Mouse (Mus musculus) hindbrain, embryonic 14.5 days (tissue): ENCODE measurements around the gene Ccng1. TPM values are rescaled to one million over a fixed set of nuclear protein-coding genes. Genes with fewer than 3 reads are reported as not detected.

ENCODE experiments used
- ATAC-seq: fragments of 200-750 bp; cut with Nextera tagmentation; 2 replicates; pipeline ENCODE4 v1.8.0; 2017; ENCODE audit warnings: moderate number of reproducible peaks, mild to moderate bottlenecking, moderate TSS enrichment, moderate library complexity; ENCODE audit not compliant: low FRiP score
- DNase-seq: peaks from one replicate; pipeline ENCODE4 v3.0.0-alpha.2; 2015; ENCODE audit warnings: low spot score
- H3K27ac ChIP-seq: fragments of 300-500 bp; sonication (generic); 2 replicates; pipeline ENCODE4 v1.5.1; 2014; ENCODE audit warnings: mild to moderate bottlenecking, moderate library complexity
- H3K27me3 ChIP-seq: fragments of 300-500 bp; sonication (generic); 2 replicates; pipeline ENCODE4 v1.6.1; 2014; ENCODE audit warnings: mild to moderate bottlenecking, low read length, mixed read lengths; ENCODE audit not compliant: control insufficient read depth, insufficient read depth
- H3K36me3 ChIP-seq: fragments of 300-500 bp; sonication (generic); replicated peaks from 2 replicates; pipeline ENCODE4 v1.6.1; 2014; ENCODE audit not compliant: control insufficient read depth, insufficient read depth
- H3K4me1 ChIP-seq: fragments of 300-500 bp; sonication (generic); replicated peaks from 2 replicates; pipeline ENCODE4 v1.6.1; 2014; ENCODE audit warnings: antibody characterized with exemption, low read length, mixed read lengths; ENCODE audit not compliant: control insufficient read depth, insufficient read depth
- H3K4me2 ChIP-seq: fragments of 300-500 bp; sonication (generic); replicated peaks from 2 replicates; pipeline ENCODE4 v1.6.1; 2014; ENCODE audit warnings: mild to moderate bottlenecking, moderate library complexity
- H3K4me3 ChIP-seq: fragments of 300-500 bp; sonication (generic); replicated peaks from 2 replicates; pipeline ENCODE4 v1.5.1; 2014; ENCODE audit warnings: mild to moderate bottlenecking, low read length
- H3K9ac ChIP-seq: fragments of 300-500 bp; sonication (generic); 2 replicates; pipeline ENCODE4 v1.6.1; 2014
- H3K9me3 ChIP-seq: fragments of 300-500 bp; sonication (generic); 2 replicates; pipeline ENCODE4 v1.6.1; 2016; ENCODE audit warnings: low read length; ENCODE audit not compliant: control insufficient read depth
- WGBS: fragments of 180-500 bp; shearing (Covaris S2); extraction: QIAGEN DNeasy Blood & Tissue Kit; methylation state at CpG from one replicate; pipeline ENCODE4 v1.1.7; 2014; 5-methylcytosine and 5-hydroxymethylcytosine counted together
- polyA plus RNA-seq: library from polyadenylated mRNA; unstranded; fragments of >200 nt; fragmentation: Nextera tagmentation; extraction: Ambion mirVana; gene quantifications from 2 replicates; pipeline ENCODE4 v1.2.1, GENCODE M21; 2014

Ccng1 gene
- 42.9 and 53.6 TPM in 2 replicates for polyA plus RNA-seq

DNA sequence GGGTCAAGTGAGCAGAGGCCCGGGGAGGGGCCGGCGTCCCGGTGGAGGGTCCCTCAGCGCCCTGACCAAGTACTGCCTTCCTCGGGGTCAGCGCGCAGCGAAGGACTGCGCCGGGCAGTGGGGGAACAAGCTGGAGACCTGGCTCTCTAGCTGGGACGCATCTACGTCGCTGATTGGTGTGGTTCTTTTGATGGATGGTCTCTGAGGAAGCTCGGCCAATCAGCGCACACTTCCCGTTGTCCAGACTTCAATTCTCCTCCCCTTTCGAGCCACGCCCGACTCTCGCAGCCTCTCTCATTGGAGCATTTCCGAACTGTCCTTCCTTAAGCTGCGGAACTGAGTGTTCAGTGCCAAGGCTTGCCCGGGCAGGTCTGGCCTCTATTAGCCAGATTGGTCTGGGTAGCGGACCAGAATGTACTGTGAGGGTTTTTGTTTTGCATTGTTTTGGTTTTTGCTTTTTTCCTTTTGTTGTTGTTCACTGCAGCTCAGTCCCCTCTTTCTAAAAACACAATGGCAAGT is at the start of gene Ccng1:
Ccng1 (minus strand) TSS at position 203 of the 519 bp plus-strand sequence.
- Histone ChIP-seq H3K4me2 (peak within 1 kb of the TSS; percentile 76), H3K4me3 (peak within 1 kb of the TSS; percentile 77), H3K27ac (peak within 1 kb of the TSS; percentile 43; the same call in 1 of the 2 replicates), H3K9ac (peak within 1 kb of the TSS; percentile 84), H3K4me1 (peaks cover 11% of the 10 kb centered on the region), H3K9me3 (no peaks in the 10 kb centered on the region), H3K27me3 (no peaks in the 10 kb centered on the region), H3K36me3 (peaks cover 14% of the 10 kb centered on the region)
- peak; percentile 90 for DNase-seq
- under 1% methylated on average over 25 of the region's 25 CpGs for WGBS
- peak; percentile 99 for ATAC-seq

DNA sequence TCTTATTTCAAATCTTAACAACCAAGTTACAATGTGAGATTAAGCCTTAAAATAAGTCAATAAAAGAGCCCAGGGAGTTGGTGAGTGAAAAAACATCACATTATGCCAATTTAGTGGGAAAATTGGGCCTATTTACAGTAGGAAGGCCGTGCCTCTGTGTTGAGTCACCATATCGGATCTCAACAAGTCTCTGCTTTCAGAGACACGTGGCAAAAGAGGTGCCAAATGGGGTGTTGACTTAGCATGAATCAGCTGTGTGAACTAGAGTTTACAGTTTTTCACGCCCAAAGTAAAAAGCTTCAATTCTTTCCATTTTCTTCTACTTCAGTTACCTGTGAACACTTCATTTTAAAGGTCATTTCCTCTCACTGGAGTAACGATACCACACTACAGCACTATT is 35.2 kb upstream of the Ccng1 start:
- DNase-seq (no peak), ATAC-seq (no peak)
- Histone ChIP-seq H3K27ac (no peak overlapping the region), H3K9ac (no peak overlapping the region), H3K4me3 (no peak overlapping the region), H3K4me1 (no peaks in the 10 kb centered on the region), H3K36me3 (no peaks in the 10 kb centered on the region), H3K4me2 (no peak overlapping the region), H3K9me3 (no peaks in the 10 kb centered on the region), H3K27me3 (no peaks in the 10 kb centered on the region)
- 70% methylated on average over 5 of the region's 5 CpGs for WGBS

DNA sequence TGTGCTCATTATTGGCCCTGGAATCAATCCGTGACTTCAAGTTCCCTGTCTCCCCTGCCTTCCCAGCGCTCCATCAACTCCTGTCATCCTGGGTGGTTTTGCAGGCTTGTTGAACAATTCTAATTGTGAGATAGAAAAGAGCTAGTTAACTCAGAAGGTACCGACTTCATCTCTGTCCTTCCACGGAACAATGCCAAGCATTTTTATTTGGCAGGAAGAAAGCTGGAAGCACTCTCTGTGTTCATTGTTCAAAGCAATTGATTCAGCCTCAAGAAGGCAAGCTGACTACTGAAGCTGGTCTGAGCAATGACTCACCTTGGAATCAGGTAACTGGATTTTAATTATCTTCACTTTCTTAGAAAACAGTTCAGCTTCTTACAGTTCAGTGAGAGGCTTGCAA is 34.6 kb upstream of the Ccng1 start:
- H3K4me3 ChIP-seq, result no peak overlapping the region
- no peak overlapping the region for H3K9ac ChIP-seq
- DNase-seq (no peak), ATAC-seq (no peak)
- no peaks in the 10 kb centered on the region for H3K27me3 ChIP-seq
- H3K4me2 ChIP-seq, result no peak overlapping the region
- H3K27ac ChIP-seq, result no peak overlapping the region
- no peaks in the 10 kb centered on the region for H3K36me3 ChIP-seq
- H3K4me1 ChIP-seq, result no peaks in the 10 kb centered on the region
- no peaks in the 10 kb centered on the region for H3K9me3 ChIP-seq
- WGBS, result 63% methylated on average over 4 of the region's 4 CpGs

DNA sequence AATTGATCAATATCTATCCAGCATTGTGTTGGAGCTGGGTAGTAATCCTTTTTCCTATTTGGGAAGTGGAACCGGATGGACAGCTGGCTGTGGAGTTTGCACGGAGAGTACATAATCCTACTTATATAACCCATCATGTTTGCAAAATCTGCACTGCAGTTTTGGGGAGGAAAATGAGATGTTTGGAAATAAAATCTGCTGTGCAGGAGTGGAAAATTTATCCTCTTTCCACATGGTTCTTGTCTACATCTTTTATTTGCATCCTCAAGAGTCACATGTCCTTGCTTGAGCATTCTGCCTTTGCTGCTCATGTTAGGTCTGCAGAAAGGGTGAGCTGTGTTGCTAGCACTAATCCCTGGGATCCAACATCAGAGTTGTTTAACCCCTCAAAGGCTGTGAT is 31.8 kb upstream of the Ccng1 start:
- ATAC-seq (no peak), DNase-seq (no peak)
- H3K4me3 ChIP-seq, result no peak overlapping the region
- no peaks in the 10 kb centered on the region for H3K36me3 ChIP-seq
- H3K4me1 ChIP-seq, result no peaks in the 10 kb centered on the region
- 93% methylated on average over 2 of the region's 2 CpGs for WGBS
- no peaks in the 10 kb centered on the region for H3K27me3 ChIP-seq
- no peaks in the 10 kb centered on the region for H3K9me3 ChIP-seq
- no peak overlapping the region for H3K9ac ChIP-seq
- no peak overlapping the region for H3K27ac ChIP-seq
- H3K4me2 ChIP-seq, result no peak overlapping the region

GRCm38 (mm10) chr11:40784326-40784725 is 29.2 kb upstream of the Ccng1 start:
- whole genome bisulfite sequencing, result 78% methylated on average over 8 of the region's 8 CpGs
- Histone ChIP-seq H3K27ac (no peak overlapping the region), H3K36me3 (no peaks in the 10 kb centered on the region), H3K4me2 (no peak overlapping the region), H3K9ac (no peak overlapping the region), H3K4me3 (no peak overlapping the region), H3K9me3 (no peaks in the 10 kb centered on the region), H3K27me3 (no peaks in the 10 kb centered on the region), H3K4me1 (no peaks in the 10 kb centered on the region)
- ATAC-seq, result no peak
- DNase-seq, result no peak

DNA sequence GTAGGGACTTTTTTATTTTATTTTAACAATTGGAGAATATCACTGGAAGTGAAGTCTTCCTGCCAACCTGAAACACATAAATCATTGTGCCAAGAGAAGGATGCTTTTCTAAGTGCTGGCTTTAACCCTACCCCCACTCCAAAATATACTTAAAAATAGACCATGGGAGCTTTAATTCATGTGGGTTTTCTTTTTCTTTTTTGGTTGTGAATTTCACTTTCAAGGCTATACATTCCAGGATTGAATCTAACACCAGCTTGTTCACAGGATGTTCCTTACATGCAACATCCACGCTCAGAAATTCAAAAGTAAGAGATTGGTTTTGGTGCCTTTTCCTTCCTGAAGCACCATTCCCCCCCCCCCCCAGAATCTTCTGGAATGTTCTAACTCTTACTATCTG is 28.2 kb upstream of the Ccng1 start:
- H3K9me3 ChIP-seq, result no peaks in the 10 kb centered on the region
- no peaks in the 10 kb centered on the region for H3K27me3 ChIP-seq
- DNase-seq (no peak), ATAC-seq (no peak)
- no peak overlapping the region for H3K4me2 ChIP-seq
- H3K4me1 ChIP-seq, result no peaks in the 10 kb centered on the region
- no peak overlapping the region for H3K4me3 ChIP-seq
- no peaks in the 10 kb centered on the region for H3K36me3 ChIP-seq
- no peak overlapping the region for H3K27ac ChIP-seq
- 95% methylated on average over 1 of the region's 1 CpGs for WGBS
- no peak overlapping the region for H3K9ac ChIP-seq

DNA sequence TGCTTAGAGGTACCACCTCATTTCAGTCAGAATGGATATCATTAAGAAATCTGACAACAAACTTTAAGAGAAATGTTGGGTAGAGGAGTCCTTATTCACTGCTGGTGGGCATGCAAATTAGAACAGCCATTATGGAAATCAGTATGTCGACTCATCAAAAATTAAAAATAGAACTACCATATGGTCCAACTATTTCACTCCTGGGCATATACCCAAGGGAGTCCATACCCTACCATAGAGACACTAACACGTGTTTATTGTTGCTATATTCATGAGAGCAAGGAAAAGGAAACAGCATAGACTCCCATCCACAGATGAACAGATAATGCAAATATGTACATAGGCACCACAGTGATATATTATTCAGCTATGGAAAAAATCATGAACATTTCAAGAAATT is 26.7 kb upstream of the Ccng1 start:
- no peaks in the 10 kb centered on the region for H3K4me1 ChIP-seq

DNA sequence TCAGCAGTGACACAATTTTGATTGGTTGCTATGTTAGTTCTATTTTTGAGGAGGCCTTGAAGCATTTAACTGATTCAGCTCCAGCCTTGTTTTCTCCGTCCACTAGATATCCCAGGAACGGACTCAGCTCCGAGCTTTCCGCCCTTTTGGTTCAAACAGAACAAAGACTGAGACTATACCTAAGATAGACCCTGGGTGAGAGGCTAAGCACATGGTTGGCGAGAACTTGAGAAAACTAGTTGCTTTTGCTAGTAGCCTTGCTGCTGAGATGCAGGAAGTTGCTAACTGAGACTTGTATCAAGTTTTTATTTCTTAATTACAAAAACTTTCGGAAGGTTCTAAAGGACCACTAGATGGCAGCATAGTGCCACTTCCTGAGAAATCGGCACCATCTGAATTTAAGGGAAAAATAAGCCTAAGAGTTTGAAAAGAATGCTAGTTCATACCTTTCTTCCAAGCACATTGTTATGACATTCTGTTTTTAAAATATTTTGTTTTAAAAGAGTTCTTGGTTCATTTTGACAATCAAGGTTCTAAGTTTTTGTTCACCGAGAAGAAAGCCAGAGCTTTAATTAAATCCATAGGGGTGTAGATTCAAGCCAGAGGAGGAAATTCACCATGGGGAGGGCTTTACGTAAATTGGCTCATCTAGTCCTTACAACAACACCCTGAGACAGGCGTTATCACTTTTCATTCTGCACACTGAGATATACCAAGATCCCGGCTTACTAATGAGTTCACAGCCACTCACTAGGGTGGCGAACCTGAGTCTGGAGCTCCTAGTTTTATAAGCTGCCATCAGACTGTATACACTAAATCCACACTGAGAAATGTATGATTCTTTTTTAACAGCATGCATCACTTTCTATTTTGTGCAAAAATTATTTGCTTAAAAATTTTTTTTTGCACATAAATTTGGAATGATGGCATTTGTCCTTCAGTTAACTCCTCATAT is 20.5 kb upstream of the Ccng1 start:
- WGBS, result 57% methylated on average over 12 of the region's 12 CpGs
- Histone ChIP-seq H3K27me3 (no peaks in the 10 kb centered on the region), H3K9me3 (no peaks in the 10 kb centered on the region), H3K9ac (no peak overlapping the region), H3K4me3 (no peak overlapping the region), H3K4me1 (no peaks in the 10 kb centered on the region), H3K36me3 (no peaks in the 10 kb centered on the region), H3K4me2 (no peak overlapping the region), H3K27ac (no peak overlapping the region)
- ATAC-seq (no peak), DNase-seq (peak; percentile 84)

More for the DNA sequence above, 26.7 kb upstream of the Ccng1 start:
- no peaks in the 10 kb centered on the region for H3K27me3 ChIP-seq
- no peak for ATAC-seq
- no peak for DNase-seq
- H3K4me3 ChIP-seq, result no peak overlapping the region
- no peak overlapping the region for H3K9ac ChIP-seq
- H3K9me3 ChIP-seq, result no peaks in the 10 kb centered on the region
- H3K36me3 ChIP-seq, result no peaks in the 10 kb centered on the region
- H3K27ac ChIP-seq, result no peak overlapping the region
- no peak overlapping the region for H3K4me2 ChIP-seq
- WGBS, result 28% methylated on average over 2 of the region's 2 CpGs

GRCm38 (mm10) chr11:40764690-40765089 is 9.6 kb upstream of the Ccng1 start:
- Histone ChIP-seq H3K9ac (no peak overlapping the region), H3K4me2 (no peak overlapping the region), H3K4me1 (no peaks in the 10 kb centered on the region), H3K27ac (no peak overlapping the region), H3K27me3 (no peaks in the 10 kb centered on the region), H3K36me3 (no peaks in the 10 kb centered on the region), H3K9me3 (no peaks in the 10 kb centered on the region), H3K4me3 (no peak overlapping the region)
- 82% methylated on average over 4 of the region's 4 CpGs for WGBS
- DNase-seq (no peak), ATAC-seq (no peak)
